Mouse (Mus musculus) ES-E14 (cell line): ENCODE measurements around the gene Orc5. TPM values are rescaled to one million over a fixed set of nuclear protein-coding genes. Genes with fewer than 3 reads are reported as not detected.
A peak's percentile ranks its signal among the peaks of the same experiment; 100 is the strongest.
"Not testable (repeated sequence)": the region's sequence is repeated elsewhere in the genome, so short reads cannot be mapped to it uniquely, and the experiment has no call there.

Experiments
- DNase-seq: peaks from one replicate; pipeline ENCODE4 v3.0.0-alpha.2; 2013; ENCODE audit warnings: low read depth, low spot score
- H3K27ac ChIP-seq: 2 replicates; pipeline ENCODE4 v1.5.1; 2012; ENCODE audit warnings: low read depth, mild to moderate bottlenecking, low read length, moderate library complexity, mixed read lengths; ENCODE audit not compliant: poor library complexity, insufficient read depth, severe bottlenecking
- H3K36me3 ChIP-seq: 2 replicates; pipeline ENCODE4 v1.6.1; 2012; ENCODE audit warnings: mild to moderate bottlenecking, low read length, moderate library complexity, mixed read lengths; ENCODE audit not compliant: control insufficient read depth, poor library complexity, insufficient read depth, severe bottlenecking
- H3K4me1 ChIP-seq, 2 experiments: fragments of 150-350 bp in 1 of 2; sonication (generic) in 1 of 2; 2 replicates each; pipeline ENCODE4 v1.6.1; 2012; ENCODE audit warnings: low read length in 2 of 2, mild to moderate bottlenecking in 1 of 2, mixed read lengths in 1 of 2; ENCODE audit not compliant: control insufficient read depth in 2 of 2, insufficient read depth in 2 of 2, poor library complexity in 1 of 2
- H3K4me3 ChIP-seq, 2 experiments: fragments of 150-350 bp in 1 of 2; sonication (generic) in 1 of 2; 2 replicates each; pipeline ENCODE4 v1.5.1; 2012; ENCODE audit warnings: low read length in 2 of 2, low read depth in 1 of 2, mild to moderate bottlenecking in 1 of 2, mixed read lengths in 1 of 2; ENCODE audit not compliant: insufficient read depth in 1 of 2, poor library complexity in 1 of 2, severe bottlenecking in 1 of 2
- H3K9ac ChIP-seq: 2 replicates; pipeline ENCODE4 v1.6.1; 2012; ENCODE audit warnings: low read depth, mild to moderate bottlenecking, low read length, mixed read lengths; ENCODE audit not compliant: poor library complexity, insufficient read depth, severe bottlenecking
- H3K9me3 ChIP-seq: fragments of 150-350 bp; sonication (generic); 2 replicates; pipeline ENCODE4 v1.6.1; 2012; ENCODE audit warnings: low read depth, mild to moderate bottlenecking, low read length; ENCODE audit not compliant: control insufficient read depth, insufficient read depth
- CHD2 ChIP-seq: IDR thresholded peaks from 2 replicates; pipeline ENCODE4 v1.6.1; 2014; ENCODE audit warnings: mild to moderate bottlenecking, low read depth, low read length, inconsistent platforms
- HCFC1 ChIP-seq: IDR thresholded peaks from 2 replicates; pipeline ENCODE4 v1.6.1; 2012; ENCODE audit warnings: low read length, inconsistent platforms, borderline replicate concordance; ENCODE audit not compliant: insufficient read depth
- MAFK ChIP-seq: IDR thresholded peaks from 2 replicates; pipeline ENCODE4 v1.6.1; 2014; ENCODE audit warnings: mild to moderate bottlenecking, low read depth, low read length, inconsistent platforms; ENCODE audit not compliant: insufficient read depth
- ZC3H11A ChIP-seq: IDR thresholded peaks from 2 replicates; pipeline ENCODE4 v1.6.1; 2012; ENCODE audit warnings: low read depth, mild to moderate bottlenecking, inconsistent platforms, low read length, borderline replicate concordance
- ZNF384 ChIP-seq: IDR thresholded peaks from 2 replicates; pipeline ENCODE4 v1.6.1; 2012; ENCODE audit warnings: low read depth, low read length, inconsistent platforms
- in situ Hi-C, 2 experiments: fragments of 600-800 bp; cut with MboI; formaldehyde crosslinking; loops; one replicate each; pipeline ENCODE4 v1.15.1; 2025; ENCODE audit warnings: low sequenced_read_pairs in 2 of 2, inconsistent platforms in 1 of 2; ENCODE audit not compliant: unreplicated experiment in 2 of 2
- total RNA-seq: library from RNA; depleted of rRNA; stranded (reverse); fragments of 300-350 nt; gene quantifications from 2 replicates; pipeline ENCODE4 v1.2.3, GENCODE M21; 2012

Gene Orc5
- total RNA-seq, 1 experiment: 88.6 TPM

- in situ Hi-C loops: no loop called here
- Histone ChIP-seq H3K4me3 (no peak overlapping the region), H3K4me1 (peaks cover 0 to 6% of the 10 kb centered on the region in 2 experiments; a peak in 1 of 4 replicates), H3K27ac (no peak overlapping the region), H3K9me3 (no peaks in the 10 kb centered on the region), H3K9ac (no peak overlapping the region), H3K36me3 (peaks cover 11% of the 10 kb centered on the region)
- TF ChIP-seq ZC3H11A: no peak
- no peak for TF ChIP-seq ZNF384
- no peak for TF ChIP-seq MAFK
- no peak for TF ChIP-seq HCFC1
- no peak for TF ChIP-seq CHD2
- DNase-seq: no peak
Measured at GRCm38 (mm10) chr5:22486601-22487206, 63.5 kb downstream of the Orc5 start.

GRCm38 (mm10) chr5:22485764-22486163 lies 64.5 kb downstream of the Orc5 start:
- TF ChIP-seq ZNF384: no peak
- TF ChIP-seq MAFK: peak; percentile 52; the same call in 1 of the 2 replicates
- no peak overlapping the region; the same call in 1 of the 2 replicates for H3K27ac ChIP-seq
- peaks cover 0 to 6% of the 10 kb centered on the region in 2 experiments; a peak in 1 of 4 replicates for H3K4me1 ChIP-seq
- no peak overlapping the region for H3K9ac ChIP-seq
- H3K9me3 ChIP-seq: no peaks in the 10 kb centered on the region
- no peak overlapping the region for H3K4me3 ChIP-seq
- in situ Hi-C loops: no loop called here
- H3K36me3 ChIP-seq: peaks cover 11% of the 10 kb centered on the region
- DNase-seq: no peak

GRCm38 (mm10) chr5:22482567-22482966 lies 67.7 kb downstream of the Orc5 start:
- Histone ChIP-seq H3K9me3 (no peaks in the 10 kb centered on the region), H3K4me1 (peaks cover 0 to 6% of the 10 kb centered on the region in 2 experiments; a peak in 1 of 4 replicates), H3K9ac (no peak overlapping the region), H3K4me3 (no peak overlapping the region), H3K27ac (no peak overlapping the region), H3K36me3 (peaks cover 11% of the 10 kb centered on the region)
- no peak for DNase-seq
- TF ChIP-seq ZNF384 (no peak), CHD2 (no peak)
- in situ Hi-C loops: no loop called here

- H3K36me3 ChIP-seq, H3K9me3 ChIP-seq, H3K4me1 ChIP-seq, H3K27ac ChIP-seq, H3K4me3 ChIP-seq, in situ Hi-C loops, DNase-seq, H3K9ac ChIP-seq: not testable (repeated sequence)
Measured at GRCm38 (mm10) chr5:22472445-22472844, 77.8 kb downstream of the Orc5 start.

GRCm38 (mm10) chr5:22471243-22471642 lies 79.0 kb downstream of the Orc5 start:
- in situ Hi-C loops: no loop called here
- H3K9me3 ChIP-seq: no peaks in the 10 kb centered on the region
- H3K4me3 ChIP-seq: no peak overlapping the region
- no peaks in the 10 kb centered on the region for H3K36me3 ChIP-seq
- no peak overlapping the region for H3K27ac ChIP-seq
- no peak for DNase-seq
- no peak for TF ChIP-seq CHD2
- TF ChIP-seq ZC3H11A: no peak
- TF ChIP-seq MAFK: no peak
- TF ChIP-seq HCFC1: no peak
- no peak for TF ChIP-seq ZNF384
- no peak overlapping the region for H3K9ac ChIP-seq
- H3K4me1 ChIP-seq: no peaks in the 10 kb centered on the region
